Mouse (Mus musculus) thymus, adult 2 months (tissue): ENCODE results near the gene Kcnq1. TPM values are rescaled to one million over a fixed set of nuclear protein-coding genes. Genes with fewer than 3 reads are reported as not detected.

Experiments used
- DNase-seq: peaks from one replicate; pipeline ENCODE4 v3.0.0; 2021
- H3K27ac ChIP-seq: fragments of 200-500 bp; 2 replicates; pipeline ENCODE4 v1.5.1; 2012; ENCODE audit warnings: low read length, control low read depth; ENCODE audit not compliant: control insufficient read depth, insufficient read depth
- H3K27me3 ChIP-seq: fragments of 200-500 bp; 2 replicates; pipeline ENCODE4 v1.6.1; 2012; ENCODE audit warnings: mild to moderate bottlenecking, low read length, moderate library complexity, mixed read lengths; ENCODE audit not compliant: control insufficient read depth, insufficient read depth
- H3K36me3 ChIP-seq: fragments of 200-500 bp; 2 replicates; pipeline ENCODE4 v1.6.1; 2012; ENCODE audit warnings: mild to moderate bottlenecking, low read length, moderate library complexity; ENCODE audit not compliant: control insufficient read depth, insufficient read depth
- H3K4me1 ChIP-seq: fragments of 200-500 bp; replicated peaks from 2 replicates; pipeline ENCODE4 v1.6.1; 2012; ENCODE audit warnings: low read length; ENCODE audit not compliant: control insufficient read depth, insufficient read depth
- H3K4me3 ChIP-seq: fragments of 200-500 bp; 2 replicates; pipeline ENCODE4 v1.5.1; 2012; ENCODE audit warnings: mild to moderate bottlenecking, low read length, control low read depth, moderate library complexity; ENCODE audit not compliant: control insufficient read depth, insufficient read depth
- CTCF ChIP-seq: fragments of 200-500 bp; IDR thresholded peaks from 2 replicates; pipeline ENCODE4 v1.5.1; 2012; ENCODE audit warnings: mild to moderate bottlenecking, control low read depth, low read length, moderate library complexity, borderline replicate concordance; ENCODE audit not compliant: control insufficient read depth, poor library complexity, insufficient read depth; ENCODE audit errors: extremely low read depth
- POLR2A ChIP-seq: fragments of 200-500 bp; IDR thresholded peaks from 2 replicates; pipeline ENCODE4 v1.6.1; 2012; ENCODE audit warnings: mild to moderate bottlenecking, low read length, control low read depth, moderate library complexity; ENCODE audit not compliant: control insufficient read depth, poor library complexity, insufficient read depth; ENCODE audit errors: extremely low read depth
- WGBS: fragments of 180-500 bp; shearing (Covaris S2); methylation state at CpG from one replicate; pipeline ENCODE4 v1.1.7; 2018; 5-methylcytosine and 5-hydroxymethylcytosine counted together
- polyA plus RNA-seq: library from polyadenylated mRNA; depleted of rRNA; stranded (reverse); fragments of >200 nt; gene quantifications from 2 replicates; pipeline ENCODE4 v1.2.3, GENCODE M21; 2012

The Kcnq1 gene
- polyA plus RNA-seq, 1 experiment, result 4.6 TPM

GRCm38 (mm10) chr7:143295356-143296000 is 189.3 kb downstream of the Kcnq1 start:
- TF ChIP-seq POLR2A, result no peak
- TF ChIP-seq CTCF, result no peak
- H3K4me1 ChIP-seq, result no peaks in the 10 kb centered on the region
- DNase-seq, result peak; percentile 30

GRCm38 (mm10) chr7:143296001-143296379 is 189.8 kb downstream of the Kcnq1 start:
- Histone ChIP-seq H3K27ac (peak overlapping the region; percentile 16; the same call in 1 of the 2 replicates), H3K4me3 (peak overlapping the region; percentile 81), H3K4me1 (no peaks in the 10 kb centered on the region), H3K27me3 (no peaks in the 10 kb centered on the region), H3K36me3 (no peaks in the 10 kb centered on the region)
- WGBS, result 47% methylated on average over 20 of the region's 20 CpGs
- no peak for DNase-seq
- TF ChIP-seq CTCF (no peak), POLR2A (no peak)

More at GRCm38 (mm10) chr7:143295356-143296000, 189.3 kb downstream of the Kcnq1 start:
- no peak overlapping the region for H3K27ac ChIP-seq
- 48% methylated on average over 47 of the region's 47 CpGs for WGBS
- no peaks in the 10 kb centered on the region for H3K27me3 ChIP-seq
- H3K4me3 ChIP-seq, result peak overlapping the region; percentile 81
- no peaks in the 10 kb centered on the region for H3K36me3 ChIP-seq

GRCm38 (mm10) chr7:143296384-143296801 is 190.2 kb downstream of the Kcnq1 start:
- 34% methylated on average over 17 of the region's 17 CpGs for WGBS
- Histone ChIP-seq H3K27ac (peak overlapping the region; percentile 16; the same call in 1 of the 2 replicates), H3K4me3 (peak overlapping the region; percentile 81), H3K36me3 (no peaks in the 10 kb centered on the region), H3K4me1 (no peaks in the 10 kb centered on the region), H3K27me3 (no peaks in the 10 kb centered on the region)
- peak; percentile 62; the same call in 1 of the 2 replicates for TF ChIP-seq POLR2A
- no peak for TF ChIP-seq CTCF
- DNase-seq, result peak; percentile 90

GRCm38 (mm10) chr7:143300037-143300436 is 193.9 kb downstream of the Kcnq1 start:
- Histone ChIP-seq H3K27ac (no peak overlapping the region), H3K36me3 (no peaks in the 10 kb centered on the region), H3K27me3 (no peaks in the 10 kb centered on the region), H3K4me3 (no peak overlapping the region), H3K4me1 (no peaks in the 10 kb centered on the region)
- no peak for TF ChIP-seq POLR2A
- TF ChIP-seq CTCF, result no peak
- 87% methylated on average over 7 of the region's 7 CpGs for WGBS
- no peak for DNase-seq

- TF ChIP-seq CTCF (no peak), POLR2A (no peak)
- DNase-seq, result no peak
- no peak overlapping the region for H3K27ac ChIP-seq
- no peaks in the 10 kb centered on the region for H3K36me3 ChIP-seq
- H3K4me3 ChIP-seq, result no peak overlapping the region
- 96% methylated on average over 3 of the region's 3 CpGs for WGBS
- H3K27me3 ChIP-seq, result no peaks in the 10 kb centered on the region
- no peaks in the 10 kb centered on the region for H3K4me1 ChIP-seq
Observed at GRCm38 (mm10) chr7:143300681-143301080, 194.5 kb downstream of the Kcnq1 start.

- WGBS, result 91% methylated on average over 7 of the region's 7 CpGs
- DNase-seq, result no peak
- Histone ChIP-seq H3K4me3 (no peak overlapping the region), H3K36me3 (no peaks in the 10 kb centered on the region), H3K27me3 (no peaks in the 10 kb centered on the region), H3K27ac (no peak overlapping the region), H3K4me1 (no peaks in the 10 kb centered on the region)
- TF ChIP-seq POLR2A (no peak), CTCF (no peak)
Observed at GRCm38 (mm10) chr7:143302156-143302555, 196.0 kb downstream of the Kcnq1 start.

GRCm38 (mm10) chr7:143302593-143303238 is 196.6 kb downstream of the Kcnq1 start:
- H3K4me3 ChIP-seq, result no peak overlapping the region
- no peak for DNase-seq
- H3K36me3 ChIP-seq, result no peaks in the 10 kb centered on the region
- TF ChIP-seq CTCF, result no peak
- no peak for TF ChIP-seq POLR2A
- H3K27me3 ChIP-seq, result no peaks in the 10 kb centered on the region
- 93% methylated on average over 9 of the region's 9 CpGs for WGBS
- no peaks in the 10 kb centered on the region for H3K4me1 ChIP-seq
- no peak overlapping the region for H3K27ac ChIP-seq
